Mouse (Mus musculus) ovary, postnatal 10 days (tissue): ENCODE measurements around the gene Relt.

Experiments used
- DNase-seq: peaks from one replicate; pipeline ENCODE4 v3.0.0; 2022; ENCODE audit warnings: low spot score

Gene Relt

DNA sequence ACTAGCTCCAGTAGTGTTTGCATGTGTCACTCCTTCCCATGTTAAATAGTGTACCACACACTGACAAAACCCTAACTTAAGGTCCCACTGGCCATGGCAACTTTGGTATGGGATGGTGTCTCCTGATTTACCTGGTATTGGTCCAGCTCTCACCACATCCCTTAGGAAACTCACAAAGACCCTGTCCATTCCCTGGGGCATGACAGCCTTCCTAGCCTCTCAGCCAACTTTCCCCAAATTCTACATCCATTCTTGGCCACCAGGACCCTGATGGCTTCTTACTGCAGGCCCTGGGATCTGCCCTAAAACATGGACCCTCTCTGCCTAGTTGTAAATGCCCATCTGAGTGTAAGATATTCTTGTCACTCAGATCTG lies 18.2 kb downstream of the Relt start:
- no peak for DNase-seq

- DNase-seq, result no peak
Measured at GRCm38 (mm10) chr7:100844385-100845025, 18.7 kb downstream of the Relt start.

DNA sequence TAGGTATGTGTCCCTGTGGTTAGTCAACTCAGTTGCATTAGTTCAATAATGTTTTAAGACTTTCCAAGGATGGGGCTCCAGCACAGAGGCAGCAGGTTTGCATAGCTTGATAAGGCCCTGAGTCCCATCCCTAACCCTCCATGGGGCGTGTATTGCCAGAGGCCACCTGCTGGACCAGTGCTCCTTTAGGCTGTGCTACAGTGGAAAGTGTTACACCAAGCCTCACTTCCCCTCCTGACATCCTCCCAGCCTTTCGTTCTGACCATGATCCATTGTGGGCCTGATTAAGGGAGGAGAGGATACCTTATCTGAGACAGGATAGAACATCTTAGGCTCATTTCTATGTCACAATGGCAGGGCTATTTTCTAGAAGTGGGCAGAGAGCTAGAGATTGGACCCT lies 19.4 kb downstream of the Relt start:
- DNase-seq, result no peak

GRCm38 (mm10) chr7:100842175-100842574 lies 21.1 kb downstream of the Relt start:
- no peak for DNase-seq

DNA sequence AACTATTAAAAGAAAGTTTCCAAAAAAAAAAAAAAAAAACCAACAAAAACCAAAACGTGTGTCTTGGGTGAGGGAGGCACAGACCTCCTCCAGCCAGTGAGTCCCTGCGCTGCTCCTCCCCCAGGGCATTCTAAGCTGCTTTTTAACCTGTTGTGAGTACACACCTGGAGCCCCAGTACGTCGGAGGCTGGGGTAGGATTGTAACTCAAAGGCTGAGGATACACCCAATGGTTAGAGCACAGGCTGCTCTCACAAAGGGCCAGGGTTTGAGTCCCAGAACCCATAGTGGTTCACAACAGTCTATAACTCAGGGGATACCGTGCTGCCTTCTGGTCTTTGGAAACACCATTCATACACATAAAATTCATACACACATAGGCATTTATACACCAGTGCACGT lies 21.6 kb downstream of the Relt start:
- DNase-seq, result no peak

DNA sequence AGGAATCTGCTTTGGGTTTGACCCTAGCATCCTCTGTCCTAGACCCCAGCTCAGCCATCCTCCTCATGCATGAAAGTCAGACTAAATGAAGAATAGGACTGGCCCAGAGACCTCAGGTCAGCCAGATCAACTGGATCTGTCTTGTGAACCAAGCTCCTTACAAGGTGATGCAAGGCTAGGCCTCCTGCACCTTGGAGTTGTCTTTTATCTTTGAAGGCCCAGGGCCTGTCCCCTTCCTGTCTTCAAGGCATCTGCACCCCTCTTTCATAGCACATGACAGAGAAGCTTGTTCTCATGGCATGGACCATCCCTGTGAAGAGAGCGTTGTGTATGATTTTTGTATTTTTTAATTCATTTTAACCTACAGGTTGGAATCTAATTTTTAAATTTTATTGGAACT lies 22.3 kb downstream of the Relt start:
- no peak for DNase-seq

DNA sequence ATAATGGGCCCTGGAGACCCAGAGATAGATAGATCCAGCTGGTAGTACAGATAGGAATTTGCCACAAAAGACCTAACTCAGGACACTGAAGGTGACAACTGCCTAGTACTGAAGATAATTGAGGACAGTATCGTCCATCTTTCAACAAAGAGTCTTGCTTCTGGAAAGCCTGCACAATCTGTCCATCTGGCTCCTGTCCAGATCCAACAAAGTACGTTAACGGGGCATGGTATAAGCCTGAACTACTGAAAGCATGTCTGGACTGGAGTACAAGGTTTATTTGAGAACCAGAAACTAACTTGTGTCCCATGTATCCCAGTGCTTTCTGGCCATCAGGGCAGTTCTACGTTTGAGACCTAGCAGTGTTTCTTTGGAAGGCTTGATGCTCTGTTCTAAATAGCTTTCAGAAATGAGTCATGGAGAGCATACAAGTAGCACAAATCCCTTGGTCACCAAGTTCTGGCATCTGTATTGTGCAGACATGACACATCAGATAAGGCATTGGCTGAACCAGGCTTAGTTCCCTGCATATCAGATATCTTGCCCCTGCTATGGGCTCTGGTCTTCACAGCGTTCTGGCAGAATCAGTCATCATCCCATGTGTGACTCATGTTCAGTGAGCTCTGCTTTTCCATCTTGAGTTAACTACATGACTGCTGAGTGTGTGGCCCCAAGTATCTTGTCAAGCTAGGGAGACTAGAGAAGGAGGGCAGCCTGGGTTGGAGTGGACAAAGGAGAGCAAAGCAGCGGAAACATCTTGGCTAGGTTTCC lies 23.4 kb downstream of the Relt start:
- DNase-seq, result no peak

GRCm38 (mm10) chr7:100837701-100838100 lies 25.5 kb downstream of the Relt start:
- no peak for DNase-seq

DNA sequence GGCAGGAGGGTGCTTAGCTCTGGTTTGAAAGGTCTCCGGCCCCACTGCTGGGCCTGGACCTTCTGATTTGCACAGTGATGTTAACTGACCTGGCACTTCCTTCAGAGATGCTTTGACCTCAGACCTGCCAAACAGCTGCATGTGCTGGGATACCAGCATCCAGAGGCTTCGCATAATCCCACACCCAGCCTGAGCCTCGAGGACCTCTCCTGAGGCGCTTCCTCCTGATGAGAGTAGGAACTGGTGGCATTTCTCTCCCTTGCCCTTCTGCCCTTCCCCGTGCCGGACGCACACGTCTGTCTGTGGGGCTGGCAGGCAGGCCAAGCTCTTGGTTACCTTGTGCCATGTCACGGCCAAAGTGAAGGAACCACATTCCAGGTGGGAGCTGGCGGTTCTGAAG lies 26.6 kb downstream of the Relt start:
- no peak for DNase-seq

DNA sequence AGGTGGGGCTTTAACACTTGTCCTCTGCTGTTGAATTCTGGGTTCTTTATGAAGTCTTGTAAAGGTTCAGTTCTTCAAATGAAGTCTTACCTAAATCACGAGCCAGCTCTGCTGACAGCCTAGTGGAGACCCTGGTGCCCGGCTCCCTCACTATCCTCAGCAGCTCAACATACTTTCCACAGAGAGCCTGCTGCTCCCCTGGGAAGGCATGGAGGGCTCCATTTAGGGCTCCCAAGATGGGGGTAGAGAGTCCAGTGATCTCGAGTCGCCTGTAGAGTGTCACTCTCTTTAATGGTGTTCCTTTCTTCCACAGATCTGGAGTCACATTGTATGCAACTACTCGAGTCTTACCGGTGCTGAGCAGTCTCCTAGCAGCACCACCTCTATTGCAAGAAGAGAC lies 27.5 kb downstream of the Relt start:
- DNase-seq, result no peak

- no peak for DNase-seq
Measured at GRCm38 (mm10) chr7:100835168-100835567, 28.1 kb downstream of the Relt start.

- no peak for DNase-seq
Measured at GRCm38 (mm10) chr7:100833859-100834258, 29.4 kb downstream of the Relt start.

- DNase-seq, result no peak
Measured at GRCm38 (mm10) chr7:100828549-100828948, 34.7 kb downstream of the Relt start.

GRCm38 (mm10) chr7:100824661-100825060 lies 38.6 kb downstream of the Relt start:
- no peak for DNase-seq

GRCm38 (mm10) chr7:100818401-100819064 lies 44.7 kb downstream of the Relt start:
- DNase-seq, result no peak

DNA sequence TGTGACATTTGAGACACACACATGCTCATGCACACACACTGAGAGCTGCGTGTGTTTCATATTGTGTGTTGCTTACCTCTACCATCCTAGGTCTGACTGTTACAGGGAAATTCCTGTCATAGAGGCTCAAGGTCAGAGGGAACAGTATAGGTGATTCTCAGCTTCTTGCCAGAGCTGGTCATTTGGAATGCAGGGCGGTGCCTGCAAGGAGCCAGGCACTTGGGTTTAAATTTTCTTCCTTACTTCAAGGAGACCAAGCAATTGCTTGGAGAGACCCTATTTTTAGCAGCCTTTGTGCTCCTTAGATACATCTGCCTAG lies 45.8 kb downstream of the Relt start:
- no peak for DNase-seq

- no peak for DNase-seq
Measured at GRCm38 (mm10) chr7:100816759-100817441, 46.3 kb downstream of the Relt start.

DNA sequence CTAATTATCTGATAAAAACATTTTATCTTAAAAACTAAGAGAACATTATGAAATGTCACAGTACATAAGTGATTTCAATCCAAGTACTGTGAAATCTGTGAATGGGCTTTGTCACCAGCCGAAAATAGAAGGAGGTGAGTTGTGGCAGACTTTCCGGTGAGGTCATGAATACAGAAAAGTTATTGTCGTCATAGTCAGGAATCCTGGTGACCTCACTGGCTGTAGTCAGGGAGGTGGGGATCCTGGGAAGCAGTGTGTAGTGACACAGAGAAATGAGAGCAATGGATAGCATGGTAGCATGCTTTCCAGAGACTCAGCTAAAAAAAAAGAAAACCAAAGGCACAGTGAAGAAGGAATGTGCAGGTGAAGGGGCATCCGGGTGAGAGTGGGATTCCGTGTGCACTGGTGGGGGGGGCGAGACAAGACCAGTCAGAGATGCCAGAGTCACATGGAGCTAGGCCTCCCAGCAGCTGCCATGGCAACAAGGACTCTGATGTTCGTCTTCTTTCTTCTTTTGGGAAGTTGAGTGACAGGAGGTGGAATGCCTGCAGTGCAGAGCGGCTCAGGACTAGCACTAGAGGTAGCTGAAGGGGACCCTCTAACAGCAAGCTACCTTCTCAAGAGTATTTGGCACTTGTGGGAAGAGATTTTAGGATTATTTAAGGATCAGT lies 47.2 kb downstream of the Relt start:
- no peak for DNase-seq

DNA sequence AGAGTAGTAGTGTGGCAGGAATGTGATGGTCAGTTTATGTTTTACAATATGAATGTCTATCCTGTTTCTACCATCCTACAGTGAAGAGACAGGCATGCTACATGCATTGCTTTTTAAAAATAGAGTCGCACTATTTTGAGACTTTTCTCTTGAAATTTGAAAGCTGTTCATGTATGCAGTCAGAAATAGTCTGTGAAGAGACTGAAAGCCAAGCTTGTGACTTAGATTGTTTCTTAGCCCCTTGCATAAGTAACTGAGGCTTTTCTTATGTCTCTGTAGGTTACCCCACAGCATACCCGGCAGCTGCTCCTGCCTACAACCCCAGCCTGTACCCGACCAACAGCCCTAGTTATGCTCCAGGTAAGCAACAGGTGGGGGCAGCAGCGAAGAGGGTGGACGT lies 50.6 kb downstream of the Relt start:
- no peak for DNase-seq

DNA sequence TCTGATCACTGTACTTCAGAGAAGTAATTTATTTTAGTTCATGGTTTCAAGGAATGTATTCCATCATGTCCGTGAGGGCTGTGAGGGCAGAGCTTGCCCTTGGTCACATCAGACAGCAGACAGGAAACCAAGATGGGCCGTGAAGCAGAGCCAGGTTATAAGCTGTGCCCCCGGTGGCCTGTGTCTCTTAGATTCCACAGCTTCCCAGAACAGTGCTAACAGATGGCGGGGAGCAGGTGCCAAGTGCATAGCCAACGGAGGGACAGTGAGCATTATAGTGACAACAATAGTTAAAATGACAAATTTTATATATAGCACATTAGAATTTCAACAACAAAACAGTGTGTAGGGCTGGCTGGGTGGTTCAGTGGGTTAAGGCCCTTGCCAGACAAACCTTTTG lies 51.3 kb downstream of the Relt start:
- DNase-seq, result no peak

GRCm38 (mm10) chr7:100805391-100805790 lies 57.9 kb downstream of the Relt start:
- DNase-seq, result no peak

- no peak for DNase-seq
Measured at GRCm38 (mm10) chr7:100798810-100799209, 64.4 kb downstream of the Relt start.
